Mouse (Mus musculus): ENCODE measurements around the gene Hmgcr. TPM values are rescaled to one million over a fixed set of nuclear protein-coding genes. Genes with fewer than 3 reads are reported as not detected.

Hmgcr gene
- polyA plus RNA-seq, 1 experiment from 2014 or later, result 32.6 TPM

DNA sequence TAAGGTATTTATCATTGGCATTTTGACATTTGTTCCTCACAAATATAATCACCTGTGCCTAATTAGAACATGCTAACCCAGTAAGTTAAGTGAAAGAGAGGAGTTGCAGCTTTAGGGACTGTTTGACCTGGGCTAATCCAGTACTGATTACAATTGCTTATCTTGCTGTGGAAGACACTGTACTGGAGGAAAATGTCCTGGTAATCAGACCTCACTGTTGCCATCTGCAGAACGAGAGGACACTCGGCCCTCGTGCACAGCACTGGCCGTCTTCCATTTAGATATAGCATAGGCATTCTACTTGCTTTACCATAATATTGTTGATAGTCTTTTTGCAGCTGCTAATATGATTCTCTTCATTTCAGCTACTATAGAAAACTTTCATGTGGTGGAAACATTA, 40.3 kb downstream of the Hmgcr start:
- TF ChIP-seq CTCF (IDR thresholded peaks at IDR 0.05), result no peak
- TF ChIP-seq EP300 (IDR thresholded peaks at IDR 0.05), result no peak
- Histone ChIP-seq H3K4me1 (ENCODE audit: insufficient read depth, low read depth, low read length) (no peaks in the 10 kb centered on the region), H3K27ac (ENCODE audit: low read length) (no peak overlapping the region), H3K4me3 (ENCODE audit: low read depth, low read length) (no peak overlapping the region), H3K36me3 (ENCODE audit: insufficient read depth, low read length) (peaks cover 19% of the 10 kb centered on the region; the same call in 1 of the 2 replicates), H3K27me3 (replicated peaks; ENCODE audit: insufficient read depth, low read length) (no peaks in the 10 kb centered on the region), H3K9me3 (ENCODE audit: low read length) (no peaks in the 10 kb centered on the region), H3K9ac (replicated peaks; ENCODE audit: low read depth) (no peak overlapping the region), H3K4me2 (replicated peaks; ENCODE audit: low read depth, low read length) (no peak overlapping the region)
- 93% methylated on average over 4 of the region's 4 CpGs for whole genome bisulfite sequencing
- no peak for ATAC-seq
- DNase-seq (ENCODE audit: low spot score), result no peak

DNA sequence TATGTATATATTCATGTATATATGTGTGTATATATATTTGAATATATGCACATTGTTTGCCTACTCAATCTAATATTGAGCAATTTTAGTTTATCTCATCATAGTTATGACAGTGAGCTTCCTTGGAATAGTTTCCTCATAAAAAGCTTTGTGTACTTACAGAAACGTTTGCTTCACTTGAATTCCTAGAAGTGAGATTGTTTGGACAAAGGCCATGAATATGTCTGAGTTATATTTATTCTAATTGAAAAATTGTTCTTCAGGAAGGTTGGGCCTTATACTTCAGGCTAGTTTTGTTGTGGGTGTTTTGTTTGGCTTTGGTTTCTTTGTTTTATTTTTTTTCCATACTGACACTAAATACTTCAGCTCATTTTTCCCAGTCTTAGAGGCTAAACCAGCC, 49.8 kb downstream of the Hmgcr start:
- no peaks in the 10 kb centered on the region for H3K9me3 ChIP-seq (ENCODE audit: low read length)
- no peak overlapping the region for H3K27ac ChIP-seq (ENCODE audit: low read length)
- WGBS, result 10% methylated on average over 1 of the region's 1 CpGs
- H3K4me3 ChIP-seq (ENCODE audit: low read depth, low read length), result no peak overlapping the region
- peaks cover 9% of the 10 kb centered on the region; the same call in 1 of the 2 replicates for H3K36me3 ChIP-seq (ENCODE audit: insufficient read depth, low read length)
- no peaks in the 10 kb centered on the region for H3K27me3 ChIP-seq (replicated peaks; ENCODE audit: insufficient read depth, low read length)
- ATAC-seq, result no peak
- H3K4me2 ChIP-seq (replicated peaks; ENCODE audit: low read depth, low read length), result no peak overlapping the region
- peak; percentile 53 for DNase-seq (ENCODE audit: low spot score)
- TF ChIP-seq EP300 (IDR thresholded peaks at IDR 0.05) (no peak), CTCF (IDR thresholded peaks at IDR 0.05) (no peak)
- no peak overlapping the region for H3K9ac ChIP-seq (replicated peaks; ENCODE audit: low read depth)
- no peaks in the 10 kb centered on the region for H3K4me1 ChIP-seq (ENCODE audit: insufficient read depth, low read depth, low read length)

DNA sequence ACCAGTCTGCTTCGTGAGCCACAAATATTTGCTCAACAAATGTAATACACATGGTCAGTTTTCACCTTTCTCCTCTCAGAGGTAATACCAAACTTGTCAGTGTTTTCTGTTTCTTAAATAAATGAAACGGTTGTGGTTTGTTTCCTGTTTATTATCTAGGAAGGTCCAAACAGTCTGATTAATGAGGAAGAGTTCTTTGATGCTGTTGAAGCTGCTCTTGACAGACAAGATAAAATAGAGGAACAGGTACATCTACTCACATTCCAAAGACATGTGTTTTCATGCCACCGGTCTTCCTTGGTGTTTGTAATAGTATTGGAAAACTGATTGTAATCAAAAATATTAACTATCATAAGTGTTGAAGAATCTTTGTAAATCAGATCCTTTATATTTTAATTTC, 56.1 kb downstream of the Hmgcr start:
- 75% methylated on average over 3 of the region's 3 CpGs for WGBS
- no peak overlapping the region for H3K4me3 ChIP-seq (ENCODE audit: low read depth, low read length)
- DNase-seq (ENCODE audit: low spot score) (no peak), ATAC-seq (no peak)
- no peak overlapping the region for H3K4me2 ChIP-seq (replicated peaks; ENCODE audit: low read depth, low read length)
- no peak overlapping the region for H3K9ac ChIP-seq (replicated peaks; ENCODE audit: low read depth)
- TF ChIP-seq CTCF (IDR thresholded peaks at IDR 0.05) (no peak), EP300 (IDR thresholded peaks at IDR 0.05) (no peak)
- no peaks in the 10 kb centered on the region for H3K4me1 ChIP-seq (ENCODE audit: insufficient read depth, low read depth, low read length)
- H3K27ac ChIP-seq (ENCODE audit: low read length), result no peak overlapping the region
- H3K9me3 ChIP-seq (ENCODE audit: low read length), result no peaks in the 10 kb centered on the region
- H3K36me3 ChIP-seq (ENCODE audit: insufficient read depth, low read length), result peaks cover 16% of the 10 kb centered on the region; the same call in 1 of the 2 replicates
- no peaks in the 10 kb centered on the region for H3K27me3 ChIP-seq (replicated peaks; ENCODE audit: insufficient read depth, low read length)

DNA sequence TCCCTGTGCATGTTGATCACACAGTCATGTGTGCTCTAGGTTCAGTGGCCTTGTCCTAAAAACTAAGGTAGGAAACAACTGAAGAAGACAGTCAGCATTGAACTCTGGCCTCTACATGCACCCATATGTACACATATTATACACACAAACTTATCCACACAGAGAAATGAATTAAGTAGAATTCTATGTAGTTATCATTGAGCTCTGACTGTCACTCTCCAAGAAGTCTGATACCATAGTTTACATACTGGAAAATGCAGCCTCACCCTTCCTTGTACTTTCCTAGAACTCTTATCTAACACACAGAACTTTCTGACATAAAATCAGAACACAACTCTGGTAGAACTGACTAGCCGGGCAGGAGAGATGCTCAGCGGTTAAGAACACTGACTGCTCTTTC, 66.5 kb downstream of the Hmgcr start:
- H3K9me3 ChIP-seq (ENCODE audit: low read length), result no peaks in the 10 kb centered on the region
- H3K9ac ChIP-seq (replicated peaks; ENCODE audit: low read depth), result no peak overlapping the region
- H3K4me1 ChIP-seq (ENCODE audit: insufficient read depth, low read depth, low read length), result no peaks in the 10 kb centered on the region
- H3K36me3 ChIP-seq (ENCODE audit: insufficient read depth, low read length), result peaks cover 3% of the 10 kb centered on the region
- no peak for TF ChIP-seq EP300 (IDR thresholded peaks at IDR 0.05)
- TF ChIP-seq CTCF (IDR thresholded peaks at IDR 0.05), result no peak
- DNase-seq (ENCODE audit: low spot score) (no peak), ATAC-seq (no peak)
- H3K27ac ChIP-seq (ENCODE audit: low read length), result no peak overlapping the region
- WGBS, result 93% methylated on average over 2 of the region's 2 CpGs
- H3K4me3 ChIP-seq (ENCODE audit: low read depth, low read length), result no peak overlapping the region
- H3K27me3 ChIP-seq (replicated peaks; ENCODE audit: insufficient read depth, low read length), result no peaks in the 10 kb centered on the region
- no peak overlapping the region for H3K4me2 ChIP-seq (replicated peaks; ENCODE audit: low read depth, low read length)

DNA sequence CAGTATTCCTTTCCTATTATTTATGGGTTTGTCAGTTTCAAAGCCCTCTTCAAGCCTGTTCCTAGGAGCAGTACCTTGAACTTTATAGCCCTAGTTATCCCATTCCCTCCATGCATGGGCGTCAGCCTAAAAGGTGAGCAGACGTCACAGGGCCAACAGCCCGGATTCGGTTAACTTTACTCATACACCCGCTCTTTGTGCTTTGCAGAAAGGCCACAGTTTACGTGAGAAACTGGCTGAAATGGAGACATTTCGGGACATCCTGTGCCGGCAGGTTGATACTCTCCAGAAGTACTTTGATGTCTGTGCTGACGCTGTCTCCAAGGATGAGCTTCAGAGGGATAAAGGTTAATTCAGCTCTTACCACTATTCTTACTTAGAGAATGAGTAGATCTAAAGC, 71.6 kb downstream of the Hmgcr start:
- no peaks in the 10 kb centered on the region for H3K4me1 ChIP-seq (ENCODE audit: insufficient read depth, low read depth, low read length)
- 94% methylated on average over 9 of the region's 9 CpGs for WGBS
- ATAC-seq, result no peak

More for the DNA sequence above, 71.6 kb downstream of the Hmgcr start:
- TF ChIP-seq EP300 (IDR thresholded peaks at IDR 0.05) (no peak), CTCF (IDR thresholded peaks at IDR 0.05) (no peak)
- no peak overlapping the region for H3K4me2 ChIP-seq (replicated peaks; ENCODE audit: low read depth, low read length)
- H3K9me3 ChIP-seq (ENCODE audit: low read length), result no peaks in the 10 kb centered on the region
- H3K27me3 ChIP-seq (replicated peaks; ENCODE audit: insufficient read depth, low read length), result no peaks in the 10 kb centered on the region
- no peak for DNase-seq (ENCODE audit: low spot score)
- no peaks in the 10 kb centered on the region for H3K36me3 ChIP-seq (ENCODE audit: insufficient read depth, low read length)
- no peak overlapping the region for H3K27ac ChIP-seq (ENCODE audit: low read length)
- H3K9ac ChIP-seq (replicated peaks; ENCODE audit: low read depth), result no peak overlapping the region
- no peak overlapping the region for H3K4me3 ChIP-seq (ENCODE audit: low read depth, low read length)

Other genes with a start within 250 kb of the Hmgcr start
- 0.19 and 0.24 TPM in 2 replicates for gene Ankdd1b, start 199.7 kb downstream of the Hmgcr start, polyA plus RNA-seq (2015; fragmentation: Nextera tagmentation; extraction: Ambion mirVana)
- not detected in 2 replicates for gene Gm17622, start 180.2 kb downstream of the Hmgcr start, polyA plus RNA-seq (2015; fragmentation: Nextera tagmentation; extraction: Ambion mirVana)
- 4.6 and 5.0 TPM in 2 replicates for gene Polk, start 128.4 kb downstream of the Hmgcr start, polyA plus RNA-seq (2015; fragmentation: Nextera tagmentation; extraction: Ambion mirVana)
- 10.0 and 12.9 TPM in 2 replicates for gene Col4a3bp, start 128.3 kb downstream of the Hmgcr start, polyA plus RNA-seq (2015; fragmentation: Nextera tagmentation; extraction: Ambion mirVana)
- gene Ankrd31, start 77.3 kb upstream of the Hmgcr start, polyA plus RNA-seq (2015; fragmentation: Nextera tagmentation; extraction: Ambion mirVana), result not detected in 2 replicates